Mouse (Mus musculus) megakaryocyte-erythroid progenitor cell, adult 5-6 weeks (primary cell): Measurements from ENCODE around the gene Sh3glb2. TPM values are rescaled to one million over a fixed set of nuclear protein-coding genes. Genes with fewer than 3 reads are reported as not detected.

Experiments
- ATAC-seq: replicated peaks from 2 replicates; pipeline ENCODE4 v1.8.0; 2016; ENCODE audit warnings: mild to moderate bottlenecking, inconsistent platforms; ENCODE audit not compliant: severe bottlenecking, poor library complexity, low FRiP score, low TSS enrichment
- total RNA-seq, 2 experiments: library from RNA; stranded (forward) in 1 of 2; stranded (reverse) in 1 of 2; fragments of 200-1000, 215-1000 nt in 1 of 2; fragments of >200 nt in 1 of 2; fragmentation: Nextera tagmentation in 1 of 2; gene quantifications; 2 replicates each; pipeline ENCODE4 v1.2.3; 2014 to 2017

Sh3glb2 gene
- total RNA-seq (2014; fragmentation: Nextera tagmentation) (47.0 and 48.4 TPM in 2 replicates), total RNA-seq (2017) (25.7 and 28.5 TPM in 2 replicates)

DNA sequence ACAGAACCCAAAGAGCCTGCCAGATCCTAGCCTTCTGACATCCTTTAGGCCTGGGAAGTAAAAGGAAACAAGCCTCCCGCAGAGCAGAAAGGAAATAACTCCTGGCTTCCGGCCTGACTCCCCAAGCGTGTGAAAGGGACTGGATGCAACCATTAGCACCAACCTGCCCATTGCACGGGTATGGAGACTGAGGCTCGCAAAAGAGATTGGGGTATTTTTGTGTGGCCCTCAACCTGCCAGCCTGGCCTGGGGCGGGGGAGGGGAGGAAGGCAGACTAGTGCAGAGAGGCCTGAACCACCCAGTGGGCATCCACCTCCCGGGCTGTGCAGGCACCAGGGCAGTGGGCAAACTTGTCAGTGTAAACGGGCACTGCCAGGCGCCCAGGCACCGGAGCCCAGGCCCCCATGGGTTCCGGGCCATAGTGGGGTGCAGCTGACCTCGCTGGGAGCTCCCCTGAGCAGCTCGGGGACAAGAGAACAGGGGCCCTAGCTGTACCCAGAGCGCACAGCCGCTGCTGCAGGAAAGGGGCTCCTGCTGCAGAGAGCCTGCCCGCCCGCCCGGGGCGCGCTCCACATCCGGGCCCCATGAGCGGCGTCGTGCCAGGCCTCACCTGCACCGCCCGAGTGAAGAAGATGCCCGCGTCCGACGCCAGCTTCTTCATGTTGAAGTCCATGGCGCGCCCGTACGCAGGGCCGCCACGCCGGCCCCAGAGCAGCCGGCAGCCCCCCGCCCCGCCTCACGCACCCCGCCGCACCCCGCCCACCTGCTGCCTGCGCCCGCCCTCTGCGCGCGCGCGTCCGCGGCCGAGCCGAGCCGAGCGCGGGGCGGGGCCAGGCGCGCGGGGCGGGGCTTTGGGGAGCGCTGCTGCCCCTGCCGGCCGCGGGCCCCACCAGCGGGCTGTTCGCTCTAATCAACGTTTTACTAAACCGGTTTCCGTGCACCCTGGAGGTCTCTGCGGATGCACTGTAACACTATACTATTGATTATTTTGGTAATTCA lies at the start of gene Sh3glb2:
Gene Sh3glb2, minus strand, starts transcription at position 805 of the 999 bp plus-strand sequence.
- peak; percentile 65 for ATAC-seq

DNA sequence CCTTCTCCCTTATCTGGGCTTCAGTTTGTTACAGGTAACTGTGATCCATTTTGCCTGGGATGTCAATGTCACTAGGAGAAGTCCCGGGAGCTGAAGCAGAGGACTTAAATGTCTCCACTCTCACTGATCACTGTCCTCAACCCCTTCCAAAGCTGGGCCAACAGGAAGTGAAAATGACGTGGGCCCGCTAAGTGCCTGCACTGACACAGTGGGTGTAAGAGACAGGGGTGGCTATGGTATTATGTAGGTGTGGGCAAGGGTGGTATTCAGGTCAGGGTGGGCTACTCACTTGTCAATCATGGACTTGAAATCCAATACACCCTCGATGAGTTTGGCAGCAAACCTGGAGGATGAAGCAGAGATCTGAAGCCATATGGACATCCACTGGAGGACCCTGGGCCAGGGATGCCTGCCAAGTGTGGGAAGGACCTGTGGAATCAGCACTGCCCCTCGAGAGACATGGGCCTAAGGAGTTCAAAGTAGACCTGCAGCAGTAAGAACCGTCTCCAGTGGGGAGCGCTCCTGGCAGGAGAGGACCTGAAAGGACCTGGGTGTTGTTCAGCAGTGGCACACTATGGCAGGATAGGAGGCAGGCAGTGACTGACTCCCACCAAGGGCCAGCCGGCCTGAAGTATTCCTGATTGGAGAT lies 49.4 kb upstream of the Sh3glb2 start:
- ATAC-seq, result no peak

DNA sequence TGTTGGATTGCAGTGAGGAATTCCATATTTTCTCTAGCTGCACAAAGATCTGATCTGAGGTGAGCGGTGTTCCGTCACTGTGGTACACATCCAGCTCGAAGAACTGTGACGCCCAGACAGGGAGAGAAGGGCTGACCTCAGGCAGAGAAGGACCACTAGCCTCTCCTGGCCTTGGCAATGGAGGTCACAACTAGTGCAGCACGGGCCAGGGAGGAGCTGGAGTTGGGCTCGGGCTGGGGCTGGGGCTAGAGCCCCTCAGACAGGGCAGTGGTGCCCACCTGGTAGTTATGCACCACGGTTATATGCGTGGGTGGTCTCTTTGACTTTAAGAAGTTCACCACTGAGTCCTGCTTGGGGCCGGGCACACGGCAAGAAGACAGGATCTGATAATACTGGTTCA lies 48.6 kb upstream of the Sh3glb2 start:
- ATAC-seq, result no peak

DNA sequence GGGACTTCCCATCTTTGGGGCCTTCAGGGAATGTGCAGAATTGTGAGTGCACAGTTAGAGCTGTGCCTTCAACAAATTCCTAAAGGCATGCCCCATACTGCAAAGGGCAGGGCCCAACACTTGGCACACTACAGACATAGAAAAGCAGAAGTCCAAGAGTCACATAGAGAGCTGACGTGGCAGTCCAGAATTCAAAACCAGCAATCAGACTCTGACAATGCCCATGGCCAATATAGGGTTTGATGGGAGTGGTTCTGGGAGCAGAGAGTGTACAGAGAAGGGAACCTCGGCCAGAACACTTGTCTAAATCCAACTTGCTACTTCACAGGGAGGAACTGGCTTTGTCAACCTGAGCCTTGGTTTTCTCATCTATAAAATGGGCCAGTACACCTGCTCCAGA lies 48.1 kb upstream of the Sh3glb2 start:
- ATAC-seq, result no peak

DNA sequence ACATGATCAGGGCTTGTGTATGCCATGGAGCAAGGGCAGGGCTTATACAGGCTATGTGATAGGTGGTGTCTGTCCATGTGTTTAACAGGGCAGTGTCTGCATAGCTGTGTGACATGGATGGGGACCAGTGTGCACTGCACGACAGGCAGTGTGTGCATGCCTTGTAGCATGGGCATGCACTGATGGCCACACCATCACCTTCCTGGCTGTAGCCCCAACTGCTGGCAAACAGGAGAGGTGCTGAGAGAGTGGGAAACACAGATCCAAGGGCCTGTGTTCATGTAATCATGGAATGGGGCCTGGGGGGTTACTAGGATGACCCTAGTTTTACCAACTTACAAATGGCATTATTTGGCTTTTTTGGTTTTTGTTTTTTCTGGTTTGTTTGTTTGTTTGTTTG lies 44.7 kb upstream of the Sh3glb2 start:
- no peak for ATAC-seq

DNA sequence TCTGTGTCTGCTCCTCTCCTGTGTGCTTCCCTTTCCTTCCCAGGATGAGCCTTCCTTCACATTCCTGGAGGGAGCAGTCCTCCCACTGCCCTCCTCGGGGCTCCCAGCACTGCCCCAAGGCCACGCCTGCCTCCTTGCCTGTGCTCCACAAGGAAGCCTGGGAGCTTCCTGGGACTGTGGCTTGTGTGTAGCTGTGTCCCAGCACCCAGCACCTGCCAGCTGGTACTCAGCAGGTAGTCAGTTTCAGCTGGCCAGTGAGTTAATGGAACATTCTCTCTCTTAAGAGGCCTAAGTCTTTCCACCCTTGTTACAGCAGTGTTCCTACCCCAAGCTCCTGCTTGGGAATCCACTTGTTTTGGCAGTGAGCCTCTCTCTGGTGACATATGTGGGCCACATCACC lies 43.7 kb upstream of the Sh3glb2 start:
- ATAC-seq, result no peak

DNA sequence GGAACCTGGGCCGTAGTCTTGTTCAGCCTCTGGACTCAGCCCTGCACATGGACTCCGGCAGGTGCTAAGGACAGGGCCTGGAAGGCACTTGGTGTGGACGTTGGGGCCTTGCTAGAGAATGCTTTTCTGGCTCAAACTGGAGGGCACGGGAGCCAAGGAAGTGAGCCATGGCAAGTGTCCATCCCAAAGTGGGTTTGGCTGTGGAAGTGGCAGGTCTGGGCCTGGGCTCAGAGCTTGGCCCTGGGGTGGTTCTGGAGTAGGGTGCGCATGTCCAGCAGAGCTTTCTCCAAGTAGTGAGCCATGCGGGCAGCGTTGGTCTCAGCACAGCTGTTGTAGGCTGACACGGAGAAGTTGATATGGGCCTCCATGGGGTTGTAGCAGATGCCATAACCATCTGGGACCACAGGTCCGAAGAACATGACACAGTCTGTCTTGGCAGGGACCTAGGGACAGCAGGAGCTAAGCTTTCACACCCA lies 43.3 kb upstream of the Sh3glb2 start:
- no peak for ATAC-seq

DNA sequence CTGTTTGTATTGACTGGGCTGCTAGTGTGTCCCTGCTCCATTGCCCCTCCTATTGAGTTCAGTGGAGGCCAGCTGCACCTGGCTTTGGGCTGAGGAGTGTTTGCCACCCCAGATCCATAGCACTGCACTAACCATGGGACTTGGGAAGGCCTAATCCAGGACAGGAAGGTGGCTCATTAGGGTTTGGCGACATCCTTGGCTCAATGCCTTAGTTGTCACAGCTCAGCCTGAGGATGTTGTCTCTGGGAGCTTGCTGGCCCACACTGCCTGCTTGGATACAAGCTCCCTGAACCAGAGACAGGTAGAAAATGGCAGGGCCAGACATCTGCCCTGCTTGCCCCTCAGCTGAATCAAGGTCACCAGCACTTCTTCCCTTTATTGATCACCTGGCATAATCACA lies 42.4 kb upstream of the Sh3glb2 start:
- ATAC-seq, result no peak

DNA sequence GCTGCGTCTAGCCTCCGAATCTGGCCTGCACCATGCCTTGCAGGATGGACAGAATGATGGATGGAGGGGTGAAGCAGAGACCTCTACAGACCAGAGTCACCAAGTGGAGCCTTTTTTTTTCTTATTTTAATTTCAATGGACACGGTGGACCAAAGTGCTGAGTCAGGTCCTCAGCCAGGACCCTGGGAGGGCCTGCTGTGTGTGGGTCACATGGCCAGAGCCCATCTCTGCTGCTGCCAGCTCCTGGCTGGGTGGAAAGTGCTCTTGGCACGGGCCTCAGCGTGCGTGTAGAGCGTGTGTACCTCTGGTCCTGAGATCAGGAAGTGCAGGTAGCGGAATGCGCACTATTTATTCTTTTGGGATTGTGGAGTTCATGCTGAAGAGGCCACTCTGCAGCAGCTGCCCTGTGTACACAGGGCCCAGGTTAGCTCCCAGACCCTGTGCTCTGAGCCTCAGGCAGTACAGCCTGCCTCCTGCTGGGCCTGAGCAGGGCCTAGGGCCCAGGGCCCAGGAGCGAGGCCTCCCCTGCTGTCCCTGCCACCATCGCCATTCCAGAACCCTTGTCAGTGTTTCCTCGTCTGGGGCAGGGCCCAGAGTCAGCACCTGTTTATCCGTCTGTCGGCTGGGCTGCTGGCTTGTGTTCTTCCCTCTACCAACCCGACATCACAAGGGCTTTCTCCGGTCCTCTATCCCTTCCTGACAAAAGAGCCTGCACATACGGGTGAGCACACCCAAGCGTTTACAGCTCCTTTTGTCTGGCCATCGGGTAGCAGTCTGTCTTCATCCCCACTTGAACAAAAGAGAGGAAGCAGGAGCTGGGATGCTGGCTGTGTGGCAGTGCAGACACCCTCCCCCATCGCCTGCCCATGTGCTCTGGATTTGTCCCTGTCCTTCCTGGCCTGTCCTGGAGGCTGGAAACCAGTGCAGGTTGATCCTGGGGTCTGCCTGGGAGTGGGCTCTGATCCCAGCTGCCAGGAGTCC lies 40.3 kb upstream of the Sh3glb2 start:
- ATAC-seq, result no peak

DNA sequence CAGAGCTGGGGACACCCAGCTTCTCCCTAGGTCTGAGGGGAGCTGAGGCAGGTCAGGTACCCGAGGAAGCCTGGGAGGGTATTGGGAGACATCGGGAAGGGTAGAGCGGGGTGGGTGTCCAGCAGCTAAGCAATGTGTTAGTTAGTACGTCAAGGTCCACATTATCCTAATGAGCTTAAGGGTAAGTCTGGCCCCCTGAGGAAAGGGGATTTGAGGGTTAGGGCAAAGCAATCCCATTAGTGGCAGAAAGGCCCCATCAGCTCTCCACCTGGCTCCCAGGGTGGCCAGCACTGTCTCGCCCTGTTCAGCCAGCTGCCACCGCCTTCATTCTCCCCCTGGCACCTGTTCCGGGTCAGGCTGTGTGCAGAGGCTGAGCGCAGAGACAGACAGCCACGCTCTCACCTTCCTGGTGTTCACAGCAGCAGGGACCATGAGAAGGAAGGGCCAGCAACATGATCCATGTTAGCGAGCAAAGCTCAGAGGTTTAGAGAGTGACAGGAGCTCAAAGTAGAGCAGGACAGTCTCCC lies 38.9 kb upstream of the Sh3glb2 start:
- no peak for ATAC-seq

DNA sequence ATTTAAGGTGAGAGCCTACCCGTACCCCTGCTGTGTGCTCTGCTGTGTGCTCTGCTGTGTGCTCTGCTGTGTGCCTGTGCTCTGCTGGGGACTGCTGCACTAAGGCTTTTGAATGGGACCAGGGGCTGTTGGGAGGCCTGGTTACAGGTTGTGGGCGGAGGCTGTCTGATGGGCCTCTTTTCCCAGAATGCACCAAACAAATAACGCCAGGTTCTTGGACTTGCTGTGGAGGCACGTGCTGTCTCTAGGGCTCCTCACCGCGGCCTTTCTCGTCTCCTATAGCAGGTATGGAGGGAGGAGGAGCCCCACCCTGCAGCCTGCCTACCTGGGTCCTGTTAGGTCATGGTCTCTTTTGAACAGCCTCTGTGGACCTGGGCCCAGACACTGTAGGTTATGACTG lies 37.1 kb upstream of the Sh3glb2 start:
- no peak for ATAC-seq

DNA sequence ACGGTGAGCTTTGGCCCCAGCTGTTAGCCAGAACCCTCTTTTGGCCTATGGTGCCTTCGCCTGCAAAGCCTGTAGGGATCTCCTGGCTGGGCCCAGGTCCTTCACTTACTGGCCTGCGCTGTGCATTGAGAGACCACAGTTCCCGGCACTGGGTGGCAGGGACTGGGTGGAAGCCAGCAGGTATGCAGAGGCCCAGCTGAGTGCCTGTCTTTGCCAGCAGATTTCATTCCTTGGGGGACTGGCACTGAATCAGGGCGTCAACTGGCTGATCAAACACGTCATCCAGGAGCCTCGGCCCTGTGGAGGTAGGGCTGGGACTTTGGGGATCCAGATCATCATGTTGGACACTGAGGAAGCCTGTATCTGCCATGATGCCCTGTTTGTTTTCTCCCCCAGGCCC lies 36.6 kb upstream of the Sh3glb2 start:
- no peak for ATAC-seq

DNA sequence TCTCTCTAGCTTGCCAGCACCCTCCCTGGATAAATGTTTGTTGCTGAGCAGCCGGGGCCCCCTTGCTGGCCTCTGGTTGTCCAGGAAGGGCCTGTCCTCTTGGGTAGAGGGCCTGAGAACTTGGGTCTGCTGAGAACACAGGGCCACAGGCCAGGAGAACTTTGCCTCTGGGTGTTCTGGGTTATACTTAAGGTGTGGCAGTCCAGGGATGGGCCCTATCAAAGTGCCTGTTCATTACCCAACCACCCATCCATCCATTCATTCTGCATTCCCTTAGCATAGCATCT lies 34.2 kb upstream of the Sh3glb2 start:
- ATAC-seq, result no peak

DNA sequence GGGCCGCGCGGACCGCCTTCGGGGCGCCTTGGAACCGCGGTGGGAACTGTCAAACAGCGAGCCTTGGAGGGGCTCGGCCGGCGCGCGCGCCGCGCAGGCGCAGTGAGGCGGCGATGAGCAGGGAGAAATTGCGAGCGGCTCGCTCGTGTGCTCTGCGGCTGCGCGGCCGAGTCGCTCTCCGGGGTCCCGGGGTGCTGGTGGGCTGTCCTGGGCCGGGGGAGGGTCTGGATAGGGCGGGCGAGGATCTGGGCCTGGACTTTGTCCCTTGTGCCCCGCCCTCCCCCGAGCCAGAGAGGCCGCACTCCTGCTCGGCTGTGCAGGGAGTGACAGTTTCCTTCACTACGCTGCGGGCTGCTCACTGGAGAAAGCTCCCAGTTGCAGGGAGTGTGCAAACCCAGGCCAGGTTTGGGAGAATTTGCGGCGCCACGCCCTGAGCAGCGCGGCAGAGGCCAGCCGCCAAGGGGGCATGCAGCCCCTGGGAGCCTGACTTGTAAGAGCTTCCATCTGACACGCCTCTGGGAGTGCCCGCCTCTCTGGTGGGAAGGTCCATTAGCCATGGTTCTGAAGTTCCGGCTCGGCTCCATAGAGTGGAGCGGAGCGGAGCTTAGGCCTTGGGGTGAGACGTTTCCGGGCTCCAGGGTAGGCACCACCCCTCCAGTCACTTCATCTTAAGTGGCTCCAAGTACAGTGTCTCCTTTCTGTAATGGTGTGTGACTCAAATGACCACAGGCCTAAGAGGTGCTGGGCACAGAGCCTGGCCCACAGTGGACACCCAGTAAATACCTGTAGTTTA lies 33.6 kb upstream of the Sh3glb2 start:
- peak; percentile 15 for ATAC-seq

DNA sequence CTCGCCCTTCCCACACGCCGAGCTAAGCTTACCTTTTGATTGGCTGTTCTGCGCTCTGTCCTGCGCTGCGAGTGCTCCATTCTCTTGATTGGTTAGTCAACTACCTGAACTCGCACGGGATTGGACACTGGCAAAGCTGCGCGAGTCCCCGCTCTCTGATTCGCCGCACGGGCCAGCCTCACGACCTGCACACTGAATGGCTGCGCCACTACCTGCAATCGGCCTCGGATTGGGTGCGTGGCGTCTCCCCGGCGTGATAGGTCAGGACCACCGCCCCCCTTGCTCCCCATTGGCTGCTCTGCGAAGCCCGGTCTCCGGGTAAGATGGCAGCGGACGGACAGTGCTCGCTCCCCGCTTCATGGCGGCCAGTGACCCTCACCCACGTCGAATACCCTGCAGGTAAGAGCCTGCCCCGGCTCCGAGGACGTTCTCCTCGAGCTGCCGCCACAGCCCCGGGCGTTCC lies 33.0 kb upstream of the Sh3glb2 start, which contains the start of gene Dolpp1:
Gene Dolpp1, plus strand, starts transcription at position 141 of the 463 bp plus-strand sequence.
- ATAC-seq, result peak; percentile 93

DNA sequence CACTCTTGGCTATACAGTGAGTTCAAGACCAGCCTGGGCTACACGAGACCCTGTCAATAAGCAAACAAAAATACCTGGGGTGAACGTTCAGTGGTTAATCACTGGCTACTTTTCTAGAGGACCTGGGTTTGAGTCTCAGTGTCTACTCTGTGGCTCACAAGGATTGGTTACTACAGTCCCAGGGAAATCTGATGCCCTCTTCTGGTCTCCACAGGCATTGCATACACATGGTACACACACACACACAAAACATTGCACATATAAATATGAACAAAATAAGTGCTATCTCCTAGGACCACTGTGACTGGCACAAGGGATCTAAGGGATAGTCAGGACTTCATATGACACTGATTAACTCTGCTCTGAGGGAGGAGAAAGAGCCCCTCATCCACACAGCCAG lies 29.9 kb upstream of the Sh3glb2 start:
- ATAC-seq, result no peak

DNA sequence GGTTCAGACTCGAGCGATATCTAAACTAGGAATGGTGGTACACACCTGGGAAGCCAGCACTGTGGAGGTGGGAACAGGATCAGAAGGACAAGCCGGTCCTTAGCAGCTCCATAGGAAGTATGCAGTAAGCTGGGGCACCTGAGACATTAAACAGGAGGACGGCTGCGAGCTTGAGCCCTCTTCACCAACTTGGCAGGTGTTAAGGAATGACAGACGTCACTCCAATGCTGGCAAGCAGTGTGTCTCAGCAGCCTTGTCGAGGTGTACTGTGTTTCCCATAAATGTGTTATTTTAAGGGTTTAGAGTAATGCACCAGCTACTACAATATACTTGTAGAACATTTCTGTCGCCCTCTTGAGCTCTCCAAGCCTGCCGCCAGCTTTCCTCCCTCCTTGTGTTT lies 27.8 kb upstream of the Sh3glb2 start:
- ATAC-seq, result no peak

DNA sequence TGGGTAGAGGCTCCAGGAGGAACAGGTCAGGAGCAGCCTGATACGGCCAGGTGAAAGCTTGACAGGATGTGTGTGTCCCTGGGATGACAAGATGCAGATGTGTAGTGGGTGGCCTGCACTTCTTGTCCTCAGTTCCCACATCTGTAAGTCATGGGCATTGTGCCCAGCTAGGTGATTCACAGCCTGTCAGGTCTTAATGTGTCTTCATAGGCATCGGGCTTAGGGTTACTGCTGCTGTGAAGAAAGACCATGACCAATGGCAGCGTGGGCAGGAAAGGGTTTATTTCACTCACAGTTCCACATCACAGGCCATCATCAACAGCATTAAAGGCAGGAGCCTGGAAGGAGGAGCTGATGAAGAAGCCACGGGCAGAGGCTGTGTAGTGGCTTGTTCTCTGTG lies 26.5 kb upstream of the Sh3glb2 start:
- no peak for ATAC-seq
